Mouse (Mus musculus) liver, embryonic 14.5 days (tissue): Measurements from ENCODE around the gene Fat3.

ENCODE experiments used
- CTCF ChIP-seq: IDR thresholded peaks from 2 replicates; pipeline ENCODE4 v1.5.1; 2016; ENCODE audit warnings: antibody characterized with exemption, low read depth, control low read depth
- EP300 ChIP-seq: IDR thresholded peaks from 2 replicates; pipeline ENCODE4 v1.6.1; 2016; ENCODE audit warnings: antibody characterized with exemption, low read depth

DNA sequence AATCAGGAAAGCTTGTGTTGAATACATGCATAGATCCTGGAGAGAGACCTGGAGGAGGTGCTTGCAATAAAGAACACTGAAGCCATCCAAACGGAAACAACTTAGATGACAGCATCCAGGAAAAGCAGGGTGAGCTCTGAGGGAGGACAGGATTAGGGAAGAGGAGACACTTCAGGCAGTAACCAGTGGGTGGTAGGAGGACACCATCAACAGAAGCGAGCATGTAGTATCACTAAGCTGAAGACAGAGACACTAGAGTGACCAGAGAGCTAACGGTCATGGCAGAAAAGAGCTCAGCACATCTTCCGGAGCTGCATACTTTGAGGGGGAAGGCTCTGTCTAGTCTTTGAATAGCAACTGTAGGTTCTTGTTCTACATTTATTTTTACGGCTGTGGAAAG, 393.7 kb downstream of the Fat3 start:
- TF ChIP-seq CTCF, result peak; percentile 16; the same call in 1 of the 2 replicates
- TF ChIP-seq EP300, result no peak
